Mouse (Mus musculus) brain, embryonic 18.5 days (tissue): ENCODE measurements at regions not wholly inside any gene's neighbourhood (a gene's known extent, or its start where the extent isn't known, plus 50 kb on each side); places are given as distances from the start of the nearest gene placed in this dataset.

Experiments used
- DNase-seq: peaks from one replicate; pipeline ENCODE4 v3.0.0-alpha.2; 2012; ENCODE audit warnings: low read depth, low spot score

DNA sequence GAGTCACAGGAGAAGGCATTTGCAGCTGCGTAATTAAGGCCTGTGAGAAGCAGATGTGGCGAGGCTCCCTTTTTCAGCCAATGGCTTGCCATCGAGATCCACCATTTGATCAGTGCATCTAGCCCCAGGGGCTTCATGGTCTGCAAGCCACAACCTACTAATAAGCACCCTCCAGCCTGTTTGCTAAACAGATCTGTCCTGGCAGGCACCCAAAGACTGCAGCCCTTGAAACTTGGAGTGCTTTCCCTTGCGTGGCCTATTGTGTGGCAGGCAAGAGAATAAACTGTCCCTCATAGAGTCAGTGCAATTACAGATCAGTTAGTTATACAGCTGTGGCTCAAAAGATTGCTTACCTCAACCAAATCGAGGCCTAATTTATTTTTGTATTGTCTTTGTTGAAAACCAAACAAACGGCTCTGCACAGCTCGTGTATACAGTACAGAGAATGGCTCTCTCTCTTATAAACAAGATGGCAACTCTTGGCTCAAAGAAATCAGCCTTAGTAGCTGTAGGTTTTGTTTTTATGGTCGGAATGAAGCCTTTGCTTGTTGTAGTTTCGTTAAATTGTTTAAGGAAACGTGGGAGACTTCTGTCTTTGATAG, 195.9 kb upstream of the Satb2 start:
- DNase-seq = no peak

DNA sequence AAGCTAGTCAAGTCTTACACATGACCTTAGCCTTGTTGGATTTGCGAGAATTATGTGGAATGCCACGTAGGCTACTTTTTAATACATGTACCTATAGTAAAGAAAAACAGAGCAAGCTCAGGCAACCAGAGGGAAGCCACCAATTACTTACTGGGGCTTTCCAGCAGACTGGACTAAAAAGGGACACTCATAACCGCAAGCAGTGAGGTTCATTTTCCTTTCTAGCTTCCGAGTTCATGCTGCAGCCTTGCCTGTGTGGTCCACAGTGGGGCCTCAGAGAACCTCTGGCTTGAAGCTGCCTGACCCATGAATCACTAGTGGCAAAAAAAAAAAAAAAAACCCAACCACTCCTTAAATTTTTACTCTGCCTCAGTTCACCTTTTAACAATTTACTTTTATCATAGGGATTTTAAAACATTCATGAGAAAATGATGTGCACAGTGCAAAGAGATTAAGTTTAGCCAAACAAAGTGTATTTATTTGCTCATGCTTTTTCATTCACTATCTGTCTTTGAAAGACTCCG, 188.6 kb upstream of the 1700066M21Rik start:
- no peak for DNase-seq

DNA sequence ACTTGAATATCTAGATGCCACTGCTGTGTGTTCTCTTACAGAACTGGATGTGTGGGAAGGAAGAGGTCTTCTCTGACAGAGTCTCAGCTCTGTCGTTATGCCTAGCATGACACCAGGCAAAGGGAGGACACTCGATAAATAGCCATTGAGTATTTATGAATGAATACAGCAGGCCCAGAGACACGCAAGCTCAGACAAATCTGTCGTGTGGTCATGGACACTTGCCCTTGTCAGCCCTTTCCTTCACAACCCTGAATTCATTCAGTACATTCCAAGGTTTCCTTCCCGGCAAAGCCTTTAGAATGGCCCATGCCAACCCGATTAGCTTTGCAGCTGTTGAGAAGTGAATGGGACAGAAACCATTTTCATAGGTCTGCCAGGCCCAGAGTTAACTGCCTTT, 176.1 kb upstream of the 1700066M21Rik start:
- no peak for DNase-seq

DNA sequence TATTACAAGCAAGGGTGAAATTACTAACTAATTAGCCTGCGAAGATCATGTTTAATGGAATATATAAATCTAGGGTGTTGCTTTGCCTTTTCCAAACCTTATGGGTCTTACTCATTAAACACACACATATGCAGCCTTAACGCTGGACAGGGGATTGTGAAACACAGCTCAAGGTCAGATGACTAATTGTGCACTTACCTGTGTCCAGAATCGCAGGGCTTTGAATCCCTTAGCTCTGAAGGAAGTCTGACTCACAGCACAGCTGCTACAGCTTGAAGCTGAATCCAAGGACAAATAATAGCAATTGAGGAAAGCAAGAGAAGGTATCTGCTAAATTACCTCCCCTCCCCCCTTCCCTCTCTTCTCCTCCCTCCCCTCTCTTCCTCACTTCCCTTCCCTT, 173.1 kb upstream of the 1700066M21Rik start:
- no peak for DNase-seq

DNA sequence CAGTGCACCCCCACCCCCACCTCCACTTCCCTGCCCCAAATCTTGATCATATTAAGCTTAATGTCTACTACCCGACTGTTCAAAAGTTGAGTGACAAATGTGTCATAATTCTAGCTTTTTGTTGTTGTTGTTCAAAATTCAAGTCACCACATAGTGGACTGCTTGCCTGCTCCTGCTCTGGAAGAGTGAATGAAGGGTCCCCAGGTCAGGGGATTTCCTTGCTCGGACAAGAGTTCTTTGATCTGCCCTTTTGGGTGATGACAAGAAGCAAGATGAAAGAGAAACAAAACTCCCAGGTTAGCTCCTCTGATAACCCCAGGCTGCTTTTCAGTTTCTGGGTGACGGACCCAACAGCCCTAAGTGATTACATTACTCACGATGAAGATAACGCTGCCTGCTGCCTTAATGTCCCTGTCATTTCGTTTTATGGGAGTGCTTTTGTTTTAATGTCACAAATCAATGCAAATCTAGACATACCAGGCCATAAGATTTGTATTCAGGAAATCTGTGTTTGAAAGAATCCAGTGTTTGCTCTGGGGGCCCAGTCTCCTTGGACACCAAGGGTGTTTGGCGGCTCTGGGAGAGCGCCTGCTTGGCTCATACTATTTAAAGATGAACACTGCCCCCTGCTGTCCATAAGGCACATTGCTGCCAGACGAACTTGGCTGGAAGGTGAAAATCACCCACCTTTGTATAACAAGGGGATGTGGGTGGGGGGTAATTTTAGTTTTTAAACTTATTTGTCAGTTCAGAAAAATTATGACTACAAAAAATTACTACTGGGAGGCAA, 172.0 kb upstream of the 1700066M21Rik start:
- DNase-seq = peak; percentile 64

DNA sequence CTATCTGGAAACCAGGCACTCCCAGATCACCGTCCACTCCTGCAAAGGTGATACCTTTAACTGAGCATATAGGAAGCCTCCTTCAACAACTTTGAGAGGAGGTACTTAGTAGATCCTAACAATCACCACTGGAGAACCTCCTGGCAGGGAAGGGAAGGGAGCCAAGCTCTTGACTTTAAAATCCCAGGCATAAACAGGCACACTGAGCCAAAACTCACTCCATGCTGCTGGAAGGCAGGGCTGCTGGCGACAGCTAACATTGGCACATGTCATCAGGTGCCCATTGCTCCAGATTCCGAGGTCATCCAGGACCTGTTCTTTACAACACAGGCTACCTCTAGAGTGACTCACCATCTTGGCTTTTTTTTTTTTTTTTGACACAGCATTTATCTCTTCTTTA, 170.9 kb upstream of the 1700066M21Rik start:
- DNase-seq = no peak

DNA sequence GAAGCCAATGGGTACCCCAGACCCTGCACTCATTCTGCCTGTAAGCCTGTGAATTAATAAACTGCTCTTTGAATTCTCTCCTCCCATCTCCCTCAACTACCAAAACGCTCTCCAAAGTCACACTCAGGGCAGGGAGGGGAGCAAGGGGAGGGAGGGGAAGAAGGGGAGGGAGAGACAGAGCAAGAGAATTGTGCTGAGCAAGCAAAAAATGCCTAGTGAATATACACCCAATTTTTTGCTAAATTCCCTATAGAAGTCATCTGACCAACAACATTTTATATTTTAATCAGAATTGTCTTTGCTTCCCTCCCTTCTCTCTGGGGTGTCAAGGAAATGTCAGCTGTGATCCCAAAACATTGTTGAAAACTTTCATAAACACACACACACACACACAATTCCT, 170.5 kb upstream of the 1700066M21Rik start:
- DNase-seq = no peak

DNA sequence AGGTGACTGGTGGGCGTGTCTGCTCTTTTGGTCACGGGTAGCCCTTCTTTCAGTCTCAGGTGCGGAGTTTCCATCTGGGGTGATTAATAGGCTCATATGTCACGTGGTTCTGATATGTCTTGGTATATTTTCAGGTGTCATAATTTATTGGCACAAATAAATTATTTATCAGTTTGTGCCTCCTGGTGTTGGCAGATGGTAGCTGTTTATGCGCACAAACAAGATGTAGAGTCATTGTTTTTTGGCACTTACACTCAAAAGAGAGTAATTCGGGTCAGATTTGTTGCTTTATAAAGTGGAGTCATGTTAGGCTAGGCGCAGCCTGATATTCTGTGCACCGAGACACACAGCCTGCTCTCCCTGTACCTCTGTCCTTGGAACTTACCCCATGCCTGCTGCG, 169.0 kb upstream of the 1700066M21Rik start:
- no peak for DNase-seq

DNA sequence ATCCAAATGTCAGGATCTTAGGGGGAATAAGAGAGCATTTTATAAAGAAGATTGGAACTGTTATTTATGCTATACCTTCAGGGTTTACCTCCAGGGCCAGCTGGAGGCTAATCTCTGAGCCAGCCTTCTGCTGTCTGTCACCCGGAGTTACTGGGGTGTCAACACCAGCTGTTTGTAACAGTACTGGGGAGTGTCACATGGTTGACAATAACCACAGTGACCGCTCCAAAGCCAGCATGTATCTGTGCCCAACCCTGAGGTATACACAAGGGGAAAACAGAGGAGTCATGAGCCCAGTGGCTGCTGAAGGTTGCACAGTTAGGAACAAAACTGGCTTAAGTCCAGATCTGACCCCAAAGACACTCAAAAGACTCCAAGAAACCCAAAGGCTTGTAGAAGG, 168.1 kb upstream of the 1700066M21Rik start:
- no peak for DNase-seq

DNA sequence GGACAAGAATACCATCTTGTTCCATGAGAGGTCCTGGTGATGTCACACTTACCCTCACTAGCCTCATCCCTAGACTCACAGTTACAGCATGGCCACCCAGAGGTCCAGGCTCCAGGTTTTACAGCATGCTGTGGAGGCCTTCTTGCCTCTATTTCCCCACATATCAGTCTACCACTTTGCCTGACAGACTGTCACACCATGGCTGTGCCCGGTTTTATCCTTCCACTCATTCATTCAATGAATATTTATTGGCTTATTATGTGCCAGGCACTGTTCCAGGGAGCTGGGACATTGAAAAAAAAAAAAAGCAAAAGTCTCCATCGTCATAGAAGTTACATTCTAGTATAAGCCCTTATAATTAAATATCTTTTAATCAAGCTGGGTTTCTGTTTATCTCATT, 166.4 kb upstream of the 1700066M21Rik start:
- no peak for DNase-seq

DNA sequence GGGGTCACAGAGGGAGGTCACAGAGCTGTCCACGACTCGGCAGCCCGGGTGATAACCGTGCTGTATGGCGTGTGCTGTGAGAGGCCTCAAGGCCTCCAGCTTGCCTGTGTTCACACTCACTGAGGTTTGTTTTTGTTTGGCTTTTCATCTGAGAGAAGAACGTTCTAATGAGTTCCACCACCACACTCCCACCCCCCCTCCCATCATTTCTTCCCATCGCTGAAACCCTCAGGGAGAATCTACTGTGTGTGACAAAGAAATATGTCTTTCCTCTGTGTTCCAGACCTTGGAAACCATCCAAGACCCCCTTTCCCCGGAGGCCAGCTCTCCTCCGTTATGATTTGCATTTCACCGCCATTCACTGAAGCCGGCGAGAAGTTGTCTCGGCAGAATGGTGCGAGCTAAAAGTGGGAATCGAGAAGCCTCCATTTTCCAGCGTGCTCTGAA, 164.0 kb upstream of the 1700066M21Rik start:
- no peak for DNase-seq

DNA sequence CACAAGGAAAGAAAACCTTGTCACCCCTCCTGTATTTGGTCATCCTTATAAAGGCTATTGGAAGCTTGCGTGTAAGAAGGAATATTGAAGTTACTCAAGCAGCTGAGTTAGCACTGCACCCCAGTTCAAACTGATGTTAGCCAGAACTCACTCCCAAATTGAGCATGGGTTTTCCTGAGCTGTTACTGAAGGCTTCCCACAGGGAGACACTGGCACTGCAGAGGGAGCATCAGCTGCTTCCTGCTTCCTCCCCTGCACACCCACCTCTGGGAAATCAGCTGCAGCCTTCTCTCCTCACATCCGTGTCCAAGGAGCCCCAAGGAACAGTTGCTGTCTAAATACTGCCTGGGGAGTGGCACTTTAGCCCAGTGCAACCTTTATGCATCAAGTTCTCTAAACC, 163.2 kb upstream of the 1700066M21Rik start:
- DNase-seq = no peak

DNA sequence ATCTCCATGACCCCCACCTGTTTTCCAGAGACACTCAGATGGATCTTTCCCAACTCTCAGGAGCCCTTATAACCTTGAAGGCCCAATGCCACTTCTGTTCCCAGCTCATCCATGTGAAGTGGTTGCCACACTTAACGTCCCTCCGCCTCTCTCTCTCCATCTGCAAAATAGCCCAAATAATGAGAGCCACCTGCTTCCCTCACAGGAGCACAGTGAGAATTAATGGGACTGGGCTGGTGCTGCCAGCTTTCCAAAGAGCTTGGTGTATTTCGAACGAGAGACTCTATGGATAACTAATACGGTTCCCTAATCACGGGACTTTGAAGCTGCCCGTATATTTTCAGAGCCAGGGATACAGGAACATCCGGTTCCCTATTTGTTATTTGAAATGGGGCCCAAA, 159.8 kb upstream of the 1700066M21Rik start:
- DNase-seq = no peak

DNA sequence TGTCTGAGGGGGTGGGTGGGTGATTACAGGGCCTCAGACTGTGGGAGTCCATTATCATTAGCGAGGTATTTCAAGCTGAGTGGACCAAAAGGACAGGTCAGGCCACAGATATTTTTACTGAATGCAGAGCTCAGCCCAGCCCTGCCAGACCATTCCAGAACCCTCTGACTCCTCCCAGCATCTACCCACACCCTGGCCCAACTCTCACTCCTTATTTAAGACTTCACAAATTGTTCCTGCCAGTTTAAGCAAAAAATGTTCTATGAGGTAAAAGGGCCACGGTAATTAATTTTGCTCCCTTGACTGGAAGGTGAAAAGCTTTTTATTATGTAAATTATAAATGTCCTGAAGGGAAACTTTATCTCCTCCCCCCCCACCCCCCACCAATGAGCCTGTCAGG, 159.3 kb upstream of the 1700066M21Rik start:
- no peak for DNase-seq

DNA sequence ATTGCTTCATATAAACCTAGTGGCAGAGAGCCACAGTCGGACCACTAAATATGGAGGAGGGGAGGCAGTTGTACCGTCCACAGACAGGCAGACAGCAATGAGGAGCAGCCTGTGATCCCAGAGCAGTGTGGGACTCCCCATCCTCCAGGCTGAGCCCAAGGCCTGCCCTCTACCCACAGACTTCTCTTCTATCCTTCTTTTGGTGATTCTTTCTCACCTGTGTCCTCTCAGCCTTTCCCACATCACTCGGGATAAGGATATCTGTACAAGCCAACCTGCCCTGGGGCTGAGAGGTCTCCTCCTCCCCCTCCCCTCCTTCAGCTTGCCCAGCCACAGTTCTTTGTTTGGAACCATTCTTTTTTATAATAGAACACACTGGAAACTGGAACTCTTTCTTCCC, 158.8 kb upstream of the 1700066M21Rik start:
- no peak for DNase-seq

DNA sequence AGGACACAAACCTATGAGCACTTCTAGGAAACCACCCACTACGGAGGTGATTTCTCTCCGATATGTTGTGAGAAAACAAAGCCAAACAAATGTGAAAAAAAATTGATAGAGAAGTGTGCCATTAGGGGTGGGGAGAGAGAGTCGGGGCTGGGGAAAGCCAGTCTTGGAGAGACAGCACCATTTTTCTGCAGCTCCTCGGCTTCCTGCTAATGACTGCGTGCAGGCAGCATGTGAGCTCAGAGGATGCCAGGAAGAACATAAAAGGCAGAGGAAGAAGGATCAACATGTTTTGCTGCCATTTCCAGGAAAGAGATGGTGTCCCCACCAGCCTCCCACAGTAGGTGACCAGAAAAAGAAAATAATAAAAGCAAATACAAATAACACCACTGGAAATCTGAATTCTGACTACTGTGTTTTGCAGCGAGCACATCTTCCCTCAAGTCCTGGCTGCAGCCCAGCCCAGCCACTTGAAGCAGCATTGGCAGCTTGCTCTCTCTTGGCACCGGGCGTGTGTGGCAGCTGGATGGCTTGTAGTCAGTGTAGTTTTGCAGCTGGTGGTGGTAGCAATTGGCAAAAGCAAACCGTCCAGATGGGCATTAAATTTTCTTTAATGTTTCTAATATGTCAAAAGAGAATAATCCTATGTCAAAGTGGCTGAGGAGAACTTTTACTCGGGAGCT, 152.9 kb upstream of the 1700066M21Rik start:
- no peak for DNase-seq

DNA sequence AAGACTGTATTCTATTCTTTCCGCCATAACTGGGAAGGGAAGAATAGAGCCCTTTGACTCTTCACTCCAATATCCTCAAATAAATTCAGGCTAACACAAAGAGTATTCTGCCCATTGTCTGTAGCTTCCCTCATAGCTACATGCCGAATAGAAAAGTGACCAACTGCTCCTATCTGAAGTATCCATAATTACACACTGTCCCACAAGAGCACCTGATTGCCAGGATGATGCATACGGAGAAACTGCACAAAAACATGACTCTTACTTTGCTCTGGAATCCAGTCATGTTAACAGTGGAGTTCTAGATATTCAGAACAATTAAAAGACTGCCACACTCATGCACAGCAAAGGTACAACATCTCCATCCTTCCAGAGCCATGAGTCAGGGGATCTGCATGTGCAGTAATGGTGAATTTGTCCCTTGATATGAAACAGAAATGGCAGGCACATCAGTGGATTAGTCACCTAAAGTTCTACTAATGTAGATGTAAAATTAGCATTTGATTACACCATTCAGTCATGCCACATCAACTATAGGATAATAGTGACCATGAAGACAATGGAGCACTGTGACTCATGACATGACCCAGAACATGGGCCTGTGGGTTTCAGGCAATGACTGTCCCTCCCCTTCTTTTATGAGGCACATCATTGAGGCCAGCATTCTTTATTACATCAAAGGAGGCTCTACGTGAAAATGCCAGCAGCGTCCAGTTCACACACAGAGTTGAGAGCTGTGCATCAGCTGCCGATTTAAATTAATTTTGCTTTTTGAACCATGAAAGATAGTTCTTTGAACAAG, 133.6 kb upstream of the 1700066M21Rik start:
- DNase-seq = no peak

DNA sequence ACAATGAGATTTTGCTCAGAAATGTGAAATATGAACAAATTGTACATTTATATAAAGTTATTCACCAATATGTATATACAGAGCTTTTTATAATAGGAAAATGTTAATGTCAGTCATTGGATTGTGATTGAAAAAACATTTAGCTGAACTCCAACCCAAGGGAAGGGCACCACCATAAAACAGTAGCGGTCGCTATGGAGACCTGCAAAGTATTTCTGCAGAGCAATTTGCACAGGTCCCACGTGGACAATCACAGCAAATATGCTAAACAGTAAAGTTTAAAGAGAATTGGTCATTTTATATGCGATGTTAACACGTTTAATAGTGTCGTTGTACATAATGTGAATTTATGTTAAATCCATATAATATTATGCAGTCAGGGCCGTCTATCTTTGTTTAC, 117.8 kb upstream of the 1700066M21Rik start:
- no peak for DNase-seq

DNA sequence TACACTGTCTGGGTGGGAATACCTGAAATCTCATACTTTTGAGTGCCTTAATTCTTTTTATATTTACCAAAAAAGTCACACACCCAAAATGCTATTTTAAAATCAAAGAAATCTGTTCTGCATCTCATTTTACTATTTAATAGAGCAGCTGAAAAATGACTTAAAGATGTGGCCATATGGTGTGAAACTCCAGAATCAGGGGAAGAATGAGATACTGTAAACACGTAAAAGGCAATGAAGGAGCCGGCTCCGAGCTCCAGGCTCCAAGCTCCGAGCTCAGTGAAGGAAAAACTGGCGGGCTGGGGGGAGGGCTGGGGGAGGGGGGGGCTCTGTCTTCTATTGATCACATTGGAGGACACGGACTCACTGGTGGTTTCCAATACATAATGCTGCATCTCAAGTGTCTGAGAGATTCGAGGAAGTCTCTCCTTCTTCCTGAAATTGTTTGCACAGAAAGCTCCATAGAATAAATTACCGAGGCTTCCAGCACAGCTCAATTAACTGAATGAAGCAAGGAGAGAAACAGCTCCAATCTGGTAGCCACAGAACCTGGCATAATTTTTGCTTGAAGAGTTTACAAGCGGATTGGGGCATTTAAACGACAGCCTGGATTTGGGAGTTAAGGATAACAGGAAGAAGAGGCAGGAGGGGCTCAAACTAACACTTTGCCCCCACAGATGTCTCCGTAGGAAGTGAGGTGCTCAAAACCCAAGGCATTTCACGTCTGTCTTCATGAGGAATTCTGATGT, 112.2 kb upstream of the 1700066M21Rik start:
- peak; percentile 47 for DNase-seq

DNA sequence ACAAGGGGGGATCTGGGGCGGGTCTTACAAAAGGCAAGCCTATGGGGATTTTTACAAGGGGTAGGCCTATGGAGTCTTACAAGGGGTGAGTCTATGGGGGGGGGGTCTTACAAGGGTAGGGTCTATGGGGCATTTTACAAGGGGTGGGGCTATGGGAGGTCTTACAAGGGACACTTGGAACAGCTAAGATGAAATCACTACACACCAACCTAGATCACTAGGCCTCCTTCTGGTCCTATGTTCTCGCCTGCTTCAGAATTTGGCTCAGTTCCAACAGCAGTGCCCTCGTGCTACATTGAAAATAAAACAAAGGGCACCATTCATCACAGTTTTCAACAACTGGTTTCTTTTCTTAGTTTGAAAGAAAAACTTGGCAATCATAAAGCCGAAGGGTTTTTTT, 110.7 kb upstream of the 1700066M21Rik start:
- no peak for DNase-seq

DNA sequence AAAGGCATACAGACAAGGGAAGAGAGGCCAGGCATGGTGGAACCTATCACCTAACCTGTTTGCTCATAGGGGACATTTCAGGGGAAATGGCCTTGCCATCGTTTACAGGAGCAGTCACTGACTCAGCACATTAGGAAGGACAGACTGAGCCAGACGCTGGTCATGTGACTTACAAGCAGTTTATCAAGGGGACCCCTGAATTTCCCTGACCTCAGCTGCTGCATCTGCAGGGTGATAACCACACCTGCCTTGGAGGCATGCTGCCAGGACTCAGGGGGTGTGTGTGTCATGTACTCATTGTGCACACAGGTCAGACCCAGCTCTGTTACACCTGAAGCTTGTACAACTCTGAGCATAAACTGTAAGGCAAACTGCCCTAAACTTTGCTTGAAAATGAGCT, 109.6 kb upstream of the 1700066M21Rik start:
- no peak for DNase-seq
